Mouse (Mus musculus) testis, adult 2 months (tissue): ENCODE data around the gene Wfs1.

Experiments
- CTCF ChIP-seq: fragments of 200-500 bp; IDR thresholded peaks from 2 replicates; pipeline ENCODE4 v1.5.1; 2012; ENCODE audit warnings: low read depth, mild to moderate bottlenecking, inconsistent platforms, low read length, moderate library complexity; ENCODE audit not compliant: control insufficient read depth, insufficient read depth, insufficient replicate concordance
- POLR2A ChIP-seq: fragments of 200-500 bp; IDR thresholded peaks from 2 replicates; pipeline ENCODE4 v1.6.1; 2012; ENCODE audit warnings: low read depth, mild to moderate bottlenecking, inconsistent platforms, low read length, moderate library complexity; ENCODE audit not compliant: control insufficient read depth

- TF ChIP-seq POLR2A (no peak), CTCF (peak; percentile 47; the same call in 1 of the 2 replicates)
Measured at GRCm38 (mm10) chr5:36928701-36929100, 60.3 kb downstream of the Wfs1 start.
